Mouse (Mus musculus): ENCODE data around the gene Gm10358. TPM values are rescaled to one million over a fixed set of nuclear protein-coding genes. Genes with fewer than 3 reads are reported as not detected.
"Not testable (repeated sequence)": the region's sequence is repeated elsewhere in the genome, so short reads cannot be mapped to it uniquely, and the experiment has no call there.

Gene Gm10358
- not detected for total RNA-seq (2021)

DNA sequence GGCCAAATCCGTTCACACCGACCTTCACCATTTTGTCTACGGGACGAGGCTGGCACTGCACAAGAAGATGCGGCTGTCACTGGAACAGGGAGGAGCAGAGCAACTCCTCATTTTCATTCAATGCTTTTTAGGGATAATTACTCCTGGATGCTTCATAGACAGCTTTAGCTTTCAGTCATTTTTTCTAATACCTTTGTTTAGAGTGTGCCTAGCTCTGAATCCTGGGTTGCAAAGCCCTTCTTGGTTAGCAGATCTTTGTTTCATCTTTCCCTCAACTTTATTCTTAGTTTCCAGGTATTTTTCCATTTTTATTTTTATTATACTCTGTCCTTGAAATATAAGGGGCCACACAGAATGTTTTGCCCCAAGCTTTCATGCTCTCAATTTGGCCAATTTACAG lies at the start of gene Gm10358:
Gene Gm10358, minus strand, starts transcription at position 101 of the 400 bp plus-strand sequence.
- no peak for DNase-seq
- intact Hi-C loops (cut with DNase I), result no loop called here

DNA sequence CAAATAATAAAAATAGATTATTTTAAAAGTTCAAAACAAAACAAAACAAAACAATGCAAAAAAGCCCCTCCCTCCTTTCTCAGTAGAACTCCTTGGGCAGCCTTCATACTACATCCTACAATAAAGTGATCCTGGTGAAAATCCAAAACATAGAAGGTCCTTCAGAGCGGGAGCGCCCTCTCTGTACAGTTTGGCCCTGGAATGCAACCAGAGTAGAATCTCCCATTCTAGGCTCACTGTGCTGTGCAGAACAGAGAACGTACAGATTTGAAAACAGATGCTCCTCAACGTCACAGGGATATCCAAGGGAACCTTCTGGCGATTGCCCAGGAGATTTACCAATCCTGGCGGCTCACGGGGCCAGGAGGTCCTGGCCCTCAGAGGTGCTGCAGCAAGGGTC lies 42.0 kb upstream of the Gm10358 start, which contains the start of gene Iqcm:
Gene Iqcm, plus strand, starts transcription at position 301 of the 400 bp plus-strand sequence.
- intact Hi-C loops (cut with DNase I), result no loop called here
- DNase-seq, result no peak

DNA sequence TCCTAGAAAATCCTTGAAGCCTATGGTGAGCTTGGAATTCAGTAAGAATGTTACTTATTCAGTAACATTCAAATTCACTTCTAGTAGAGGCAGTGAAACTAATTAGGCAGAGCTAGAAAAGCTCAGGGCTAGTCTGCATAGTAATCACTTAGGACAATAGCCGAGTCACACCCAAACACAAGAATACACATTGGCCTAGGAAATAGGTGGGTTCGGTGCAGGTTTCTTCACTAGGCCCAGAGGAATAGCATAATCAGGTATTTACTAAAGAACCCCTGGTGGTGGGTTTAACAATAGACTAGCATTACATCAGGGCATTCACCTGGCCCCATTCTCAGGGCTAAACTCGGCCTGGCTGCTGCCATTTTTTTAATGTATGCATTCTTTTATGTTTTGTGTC lies 9.3 kb upstream of the Gm10358 start:
- DNase-seq; intact Hi-C loops (cut with DNase I): not testable (repeated sequence)

DNA sequence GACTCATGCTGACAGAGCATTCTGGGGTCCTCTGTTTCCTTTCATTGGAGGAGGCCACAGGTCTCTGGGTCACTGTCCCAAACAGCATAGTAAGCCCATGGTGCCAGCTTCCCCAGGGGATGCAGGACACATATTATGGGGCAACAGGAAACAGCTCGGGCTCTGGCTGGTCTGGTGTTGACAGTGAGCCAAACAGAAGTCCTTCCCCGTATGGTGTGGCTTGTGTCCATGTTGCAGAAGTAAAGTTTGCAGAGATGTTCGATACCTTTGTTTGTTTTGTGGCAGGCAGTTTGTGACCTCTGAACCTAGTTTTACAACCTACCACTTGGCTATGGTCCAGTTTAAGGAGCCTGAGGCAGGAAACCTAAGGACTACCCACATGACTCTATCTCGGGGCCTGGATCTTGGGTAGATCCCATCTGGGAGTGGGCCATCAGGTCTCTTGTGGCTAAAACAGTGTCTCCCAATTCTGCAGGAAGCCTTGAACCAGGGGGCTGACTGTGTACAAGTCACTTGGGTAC lies 21.6 kb downstream of the Gm10358 start:
- intact Hi-C loops (cut with DNase I), result no loop called here
- no peak for DNase-seq

DNA sequence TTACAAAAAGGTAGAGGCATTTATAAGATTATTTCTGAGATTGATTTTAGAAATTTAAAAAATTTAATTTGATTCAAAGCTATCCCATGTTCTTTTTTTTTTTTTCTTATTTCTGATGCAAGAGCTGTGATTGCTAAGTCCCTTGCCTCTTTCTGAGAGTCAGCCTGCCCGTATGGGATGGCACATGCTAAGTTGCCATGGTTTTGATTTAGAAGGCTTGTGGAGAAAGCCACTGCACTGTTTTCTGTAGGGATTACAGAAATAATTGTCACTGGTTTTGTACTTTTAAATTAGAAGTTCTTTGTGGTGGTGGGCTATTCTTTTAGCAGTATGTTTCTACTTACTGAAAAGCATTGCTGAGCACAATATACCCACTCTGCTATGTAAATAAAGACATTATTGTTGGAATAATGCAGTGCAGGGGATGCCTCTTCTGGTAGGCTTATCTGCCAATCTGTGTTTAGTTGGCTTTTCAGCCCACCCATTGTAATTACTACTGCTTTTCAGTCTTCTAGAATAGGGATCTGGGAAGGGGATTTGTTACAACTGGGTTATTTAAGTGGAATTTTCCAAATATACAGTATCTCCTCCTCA lies 30.8 kb downstream of the Gm10358 start:
- intact Hi-C loops (cut with DNase I), result no loop called here
- DNase-seq, result no peak

DNA sequence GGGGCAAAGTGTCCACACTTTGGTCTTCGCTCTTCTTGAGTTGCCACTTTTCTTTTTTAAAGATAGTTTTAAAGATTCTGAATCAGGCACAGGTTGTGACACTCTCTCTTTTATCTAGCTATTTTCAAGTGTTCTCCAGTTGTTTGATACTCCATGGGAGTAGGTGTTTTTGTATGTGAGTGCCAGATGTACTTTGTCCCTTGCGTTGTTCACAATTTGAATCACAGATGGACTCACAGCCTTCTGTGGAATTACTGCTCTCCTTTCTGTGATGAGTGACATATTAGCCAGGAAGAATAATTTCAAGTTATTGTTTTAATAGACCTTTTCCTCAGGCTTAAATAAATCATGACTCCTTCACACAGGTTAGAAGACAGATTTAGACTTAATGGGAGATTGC lies 34.4 kb downstream of the Gm10358 start:
- intact Hi-C loops (cut with DNase I), result no loop called here
- no peak for DNase-seq

Other genes starting within 250 kb of the Gm10358 start
- 1 to 10 TPM; 2.4 to 3.5 TPM for gene Rasd2, start 192.6 kb downstream of the Gm10358 start, total RNA-seq (2021)
- not detected for gene Iqcm, start 42.1 kb upstream of the Gm10358 start, total RNA-seq (2021)